Mouse (Mus musculus) liver, adult 2 months (tissue): ENCODE measurements around the gene Tmem190.

ENCODE experiments used
- CTCF ChIP-seq: fragments of 200-500 bp; IDR thresholded peaks from 2 replicates; pipeline ENCODE4 v1.5.1; 2011; ENCODE audit warnings: low read depth, low read length, control low read depth
- POLR2A ChIP-seq: fragments of 200-500 bp; IDR thresholded peaks from 2 replicates; pipeline ENCODE4 v1.6.1; 2011; ENCODE audit warnings: low read length, control low read depth; ENCODE audit not compliant: insufficient read depth; ENCODE audit errors: extremely low read depth

GRCm38 (mm10) chr7:4739041-4739543, 43.6 kb upstream of the Tmem190 start:
- TF ChIP-seq POLR2A (no peak), CTCF (no peak)
